8 mouse cellular contexts compared by ENCODE assay signal in genomic region chr6:93445124-93445523, GRCm38 (mm10).
DNase-seq lines count a peak whose midpoint lies in the region; ATAC-seq and TF ChIP-seq lines count a peak whose summit lies in the region.

No protein-coding gene starts in this region.

- no peaks in the 10 kb centered on the region for H3K9me3 ChIP-seq in kidney, embryonic 15.5 days (replicated peaks)
- H3K9me3 ChIP-seq in ES-E14 (ENCODE audit: control insufficient read depth, insufficient read depth, low read depth, low read length): no peaks in the 10 kb centered on the region
- no peaks in the 10 kb centered on the region for H3K9me3 ChIP-seq in forebrain, embryonic 13.5 days (replicated peaks)

- peaks cover 12% of the 10 kb centered on the region for H3K4me1 ChIP-seq in kidney, embryonic 15.5 days
- H3K4me1 ChIP-seq in ES-E14 (ENCODE audit: control insufficient read depth in 2 of 2, insufficient read depth in 2 of 2, low read length in 2 of 2, poor library complexity in 1 of 2): peaks cover 0 to 2% of the 10 kb centered on the region in 2 experiments; a peak in 1 of 4 replicates
- H3K4me1 ChIP-seq in forebrain, embryonic 13.5 days: peaks cover 17% of the 10 kb centered on the region

- no peaks in the 10 kb centered on the region for H3K27me3 ChIP-seq in kidney, embryonic 15.5 days
- no peaks in the 10 kb centered on the region for H3K27me3 ChIP-seq in forebrain, embryonic 13.5 days

- H3K27ac ChIP-seq in kidney, embryonic 15.5 days: no peak overlapping the region
- no peak overlapping the region for H3K27ac ChIP-seq in ES-E14 (ENCODE audit: insufficient read depth, low read depth, low read length, poor library complexity, severe bottlenecking)
- H3K27ac ChIP-seq in forebrain, embryonic 13.5 days: no peak overlapping the region

- ATAC-seq in kidney, embryonic 15.5 days (replicated peaks; ENCODE audit: low FRiP score): no peak
- ATAC-seq in forebrain, embryonic 13.5 days: no peak
- ATAC-seq in erythroid progenitor cell, adult 5-6 weeks (replicated peaks; ENCODE audit: low FRiP score, poor library complexity, severe bottlenecking): no peak

- no peak overlapping the region for H3K4me3 ChIP-seq in kidney, embryonic 15.5 days (replicated peaks)
- H3K4me3 ChIP-seq in ES-E14 (ENCODE audit: insufficient read depth in 1 of 2, low read depth in 1 of 2, low read length in 2 of 2, poor library complexity in 1 of 2, severe bottlenecking in 1 of 2): no peak overlapping the region
- H3K4me3 ChIP-seq in forebrain, embryonic 13.5 days: no peak overlapping the region

- peak; percentile 3 for DNase-seq in kidney, adult 18-20 months
- peak; percentile 40 for DNase-seq in ES-E14 (ENCODE audit: low read depth, low spot score)
- DNase-seq in adrenal gland, postnatal 14 days: peak; percentile 42
- DNase-seq in kidney, postnatal 4 days: peak; percentile 2 to 22
- no peak for DNase-seq in cerebellum, adult 11-12 months

- no peak overlapping the region for H3K9ac ChIP-seq in kidney, embryonic 15.5 days
- no peak overlapping the region for H3K9ac ChIP-seq in ES-E14 (ENCODE audit: insufficient read depth, low read depth, low read length, poor library complexity, severe bottlenecking)
- no peak overlapping the region for H3K9ac ChIP-seq in forebrain, embryonic 13.5 days

- H3K4me2 ChIP-seq in kidney, embryonic 15.5 days: no peak overlapping the region
- no peak overlapping the region for H3K4me2 ChIP-seq in forebrain, embryonic 13.5 days

- WGBS in kidney, embryonic 15.5 days: 56% methylated on average over 5 of the region's 5 CpGs
- WGBS in forebrain, embryonic 13.5 days: 55% methylated on average over 5 of the region's 5 CpGs

- no peaks in the 10 kb centered on the region for H3K36me3 ChIP-seq in kidney, embryonic 15.5 days
- no peaks in the 10 kb centered on the region for H3K36me3 ChIP-seq in ES-E14 (ENCODE audit: control insufficient read depth, insufficient read depth, low read length, poor library complexity, severe bottlenecking)
- no peaks in the 10 kb centered on the region for H3K36me3 ChIP-seq in forebrain, embryonic 13.5 days (ENCODE audit: poor library complexity, severe bottlenecking)

- in situ Hi-C loops in ES-E14 (cut with MboI; ENCODE audit: low sequenced_read_pairs in 2 of 2, unreplicated experiment in 2 of 2): no loop called here

TF ChIP-seq in ES-E14, 5 proteins besides CTCF, POLR2A, EP300 and RAD21:
- TF ChIP-seq MAFK (IDR thresholded peaks at IDR 0.05; ENCODE audit: insufficient read depth, low read depth, low read length) (no peak), ZC3H11A (IDR thresholded peaks at IDR 0.05; ENCODE audit: borderline replicate concordance, low read depth, low read length) (peak; percentile 51; the same call in 1 of the 2 replicates)
